Mouse (Mus musculus): ENCODE measurements around the gene St8sia1.

GRCm38 (mm10) chr6:142852419-142853377, 111.6 kb downstream of the St8sia1 start:
- TF ChIP-seq POLR2AphosphoS2 (IDR thresholded peaks at IDR 0.05; ENCODE audit: low read length), result no peak
- TF ChIP-seq TBP (IDR thresholded peaks at IDR 0.05; ENCODE audit: low read depth, low read length), result no peak
- TF ChIP-seq POLR2A (IDR thresholded peaks at IDR 0.05; ENCODE audit: control insufficient read depth in 1 of 2, insufficient read depth in 1 of 2, low read depth in 1 of 2, low read length in 2 of 2, poor library complexity in 1 of 2), result no peak
- no peak for TF ChIP-seq USF1 (IDR thresholded peaks at IDR 0.05; ENCODE audit: low read depth, low read length)
- TF ChIP-seq CTCF (IDR thresholded peaks at IDR 0.05 in 2 of 3, conservative IDR thresholded peaks at IDR 0.05 in 1 of 3; ENCODE audit: control insufficient read depth in 1 of 3, insufficient read depth in 1 of 3, low read depth in 2 of 3, low read length in 3 of 3, poor library complexity in 1 of 3, severe bottlenecking in 1 of 3), result no peak
- TF ChIP-seq MAFK (IDR thresholded peaks at IDR 0.05; ENCODE audit: borderline replicate concordance, low read depth, low read length), result no peak
